Mouse (Mus musculus) spleen, postnatal 14 days (tissue): Measurements from ENCODE around the gene Rhot2.

ENCODE experiments used
- DNase-seq, 2 experiments: peaks; one replicate each; pipeline ENCODE4 v3.0.0; 2021 to 2022; ENCODE audit warnings: low spot score in 2 of 2

Rhot2 gene

GRCm38 (mm10) chr17:25796211-25796771 is 48.4 kb downstream of the Rhot2 start:
- no peak for DNase-seq

GRCm38 (mm10) chr17:25795609-25796092 is 49.0 kb downstream of the Rhot2 start, which contains the start of gene AC134908.4:
AC134908.4 (minus strand) TSS chr17:25795659.
- DNase-seq, result no peak

DNA sequence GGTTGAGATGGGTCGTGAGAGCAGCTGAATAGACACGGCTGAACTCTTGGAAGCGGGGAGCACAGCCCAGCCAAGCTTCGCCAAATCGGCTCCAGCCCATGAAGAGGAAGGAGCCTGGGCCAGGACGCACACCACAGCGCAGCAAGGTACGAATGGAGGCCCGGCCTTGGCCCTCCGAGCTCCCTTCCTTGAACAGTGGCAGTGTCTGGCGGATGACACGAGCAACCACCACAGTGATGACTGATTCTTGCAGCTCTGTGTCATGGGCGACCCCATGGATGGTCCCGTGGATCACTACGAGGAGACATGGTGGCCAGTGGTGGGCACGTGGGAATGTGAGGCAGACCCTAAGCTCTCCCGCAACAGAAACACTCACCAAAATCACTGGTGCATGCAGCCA is 49.7 kb downstream of the Rhot2 start:
- DNase-seq, result no peak

- DNase-seq, result no peak
Measured at GRCm38 (mm10) chr17:25794197-25794596, 50.5 kb downstream of the Rhot2 start.

DNA sequence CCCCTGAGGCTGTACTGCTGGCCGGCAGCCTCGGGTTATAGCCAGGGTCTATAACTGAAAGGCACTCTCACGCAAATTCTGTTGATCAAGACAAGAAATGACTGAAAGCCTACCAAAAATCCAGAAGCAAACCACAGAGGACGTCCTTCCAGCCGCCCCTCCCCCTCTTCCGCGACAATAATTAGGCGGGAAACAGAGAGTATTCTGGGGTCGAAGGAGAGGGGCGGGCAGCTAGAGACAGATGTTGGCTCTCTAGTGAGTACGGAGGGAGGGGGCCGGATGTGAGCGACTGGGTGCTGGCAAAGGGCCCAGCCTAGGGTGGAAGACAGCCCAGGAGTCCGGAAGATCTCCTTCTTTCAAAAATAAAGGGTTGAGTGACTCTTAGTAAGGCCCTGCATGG is 52.0 kb downstream of the Rhot2 start, which contains the start of gene Fam173a:
Gene Fam173a, minus strand, starts transcription at position 287 of the 400 bp plus-strand sequence.
- DNase-seq, result peak; percentile 51 to 64

DNA sequence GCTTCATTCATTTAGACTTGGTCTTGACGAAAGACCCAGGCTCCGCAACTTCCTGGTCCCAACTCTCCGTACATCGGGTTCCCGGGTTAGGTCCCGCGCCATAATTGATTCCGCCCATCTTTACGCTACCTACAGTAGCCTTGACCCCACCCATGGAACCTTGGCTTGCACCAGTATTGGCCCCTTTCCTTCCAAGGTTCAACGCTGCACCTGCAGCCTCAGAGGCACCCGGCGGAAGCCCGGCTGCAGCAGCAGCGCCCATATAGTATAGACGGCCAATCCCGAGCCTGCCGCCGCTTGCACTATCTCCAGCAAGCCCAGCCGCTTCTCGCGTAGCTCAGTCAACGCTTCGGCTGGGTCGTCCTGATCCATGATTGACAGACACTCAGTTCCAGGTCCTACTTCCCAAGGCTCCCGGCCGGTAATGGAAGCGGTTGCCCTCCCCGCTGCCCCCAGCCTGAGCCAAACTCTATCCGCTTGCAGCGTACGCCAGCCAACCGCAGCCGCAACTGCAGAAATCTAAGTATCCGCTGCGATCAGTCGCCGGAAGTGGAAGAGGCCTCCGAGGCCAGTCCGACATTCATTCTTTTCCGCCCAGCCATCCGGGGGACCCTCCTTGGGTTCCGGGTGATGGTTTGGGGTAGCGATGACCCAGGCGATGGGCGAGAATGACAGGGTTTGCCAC is 52.7 kb downstream of the Rhot2 start:
- peak; percentile 80 to 86 for DNase-seq

GRCm38 (mm10) chr17:25791320-25791842 is 53.3 kb downstream of the Rhot2 start:
- DNase-seq, result no peak
